Mouse (Mus musculus) myocyte (in vitro differentiated cells): ENCODE measurements around the gene H2-Ob. TPM values are rescaled to one million over a fixed set of nuclear protein-coding genes. Genes with fewer than 3 reads are reported as not detected.

ENCODE experiments used
- H3K27me3 ChIP-seq: one replicate; pipeline ENCODE4 v1.6.1; 2011; ENCODE audit not compliant: control insufficient read depth, insufficient read depth, insufficient read length
- H3K36me3 ChIP-seq: one replicate; pipeline ENCODE4 v1.6.1; 2011; ENCODE audit not compliant: control insufficient read depth, insufficient read depth
- H3K4me2 ChIP-seq: one replicate; pipeline ENCODE4 v1.6.1; 2011; ENCODE audit warnings: low read depth, control low read depth
- H3K4me3 ChIP-seq: one replicate; pipeline ENCODE4 v1.5.1; 2011; ENCODE audit warnings: mild to moderate bottlenecking, control low read depth, moderate library complexity
- H3K79me2 ChIP-seq: one replicate; pipeline ENCODE4 v1.6.1; 2011; ENCODE audit not compliant: control insufficient read depth, insufficient read depth
- H3ac ChIP-seq: one replicate; pipeline ENCODE4 v1.6.1; 2011; ENCODE audit not compliant: control insufficient read depth, insufficient read length
- CEBPB ChIP-seq: IDR thresholded peaks from 2 replicates; pipeline ENCODE4 v1.6.1; 2011; ENCODE audit warnings: mild to moderate bottlenecking, moderate library complexity; ENCODE audit not compliant: poor library complexity, insufficient read depth, severe bottlenecking
- E2F4 ChIP-seq: IDR thresholded peaks from one replicate; pipeline ENCODE4 v1.6.1; 2011; ENCODE audit warnings: mild to moderate bottlenecking, control low read depth, moderate library complexity; ENCODE audit not compliant: insufficient read depth
- MAX ChIP-seq: IDR thresholded peaks from one replicate; pipeline ENCODE4 v1.6.1; 2011; ENCODE audit warnings: low read depth, mild to moderate bottlenecking, control low read depth
- MYOD1 ChIP-seq, 3 experiments: IDR thresholded peaks; one replicate each; pipeline ENCODE4 v1.6.1; 2011; ENCODE audit warnings: control low read depth in 2 of 3, low read depth in 2 of 3, mild to moderate bottlenecking in 2 of 3, moderate library complexity in 1 of 3; ENCODE audit not compliant: insufficient read length in 2 of 3, control insufficient read depth in 1 of 3
- MYOG ChIP-seq, 3 experiments: IDR thresholded peaks; one replicate each; pipeline ENCODE4 v1.6.1; 2011; ENCODE audit warnings: control low read depth in 2 of 3, low read depth in 2 of 3, mild to moderate bottlenecking in 2 of 3; ENCODE audit not compliant: insufficient read length in 2 of 3, control insufficient read depth in 1 of 3, insufficient read depth in 1 of 3
- POLR2A ChIP-seq: IDR thresholded peaks from one replicate; pipeline ENCODE4 v1.6.1; 2011; ENCODE audit warnings: low read depth, mild to moderate bottlenecking, control low read depth, moderate library complexity; ENCODE audit not compliant: insufficient read length
- POLR2AphosphoS2 ChIP-seq: IDR thresholded peaks from one replicate; pipeline ENCODE4 v1.6.1; 2011; ENCODE audit warnings: low read depth, control low read depth; ENCODE audit not compliant: insufficient read length
- REST ChIP-seq: IDR thresholded peaks from one replicate; pipeline ENCODE4 v1.6.1; 2011; ENCODE audit warnings: mild to moderate bottlenecking, control low read depth, moderate library complexity; ENCODE audit not compliant: insufficient read depth, insufficient read length
- SRF ChIP-seq: IDR thresholded peaks from one replicate; pipeline ENCODE4 v1.6.1; 2011; ENCODE audit warnings: low read depth; ENCODE audit not compliant: control insufficient read depth, insufficient read length
- TCF12 ChIP-seq: IDR thresholded peaks from one replicate; pipeline ENCODE4 v1.6.1; 2011; ENCODE audit warnings: mild to moderate bottlenecking, control low read depth; ENCODE audit not compliant: poor library complexity, insufficient read depth, severe bottlenecking
- TCF3 ChIP-seq: IDR thresholded peaks from one replicate; pipeline ENCODE4 v1.6.1; 2011; ENCODE audit warnings: low read depth, control low read depth; ENCODE audit not compliant: insufficient read length
- USF1 ChIP-seq: IDR thresholded peaks from one replicate; pipeline ENCODE4 v1.6.1; 2011; ENCODE audit warnings: low read depth, mild to moderate bottlenecking, control low read depth, moderate library complexity
- polyA plus RNA-seq: library from polyadenylated mRNA; unstranded; fragments of >200 nt; fragmentation: generic; extraction: Trizol; gene quantifications from one replicate; pipeline ENCODE4 v1.2.1, GENCODE M21; 2012; ENCODE audit warnings: missing spikeins

H2-Ob gene
- polyA plus RNA-seq, 1 experiment = not detected

GRCm38 (mm10) chr17:34261502-34261901 lies 22.8 kb downstream of the H2-Ob start:
- H3K4me3 ChIP-seq = no peak overlapping the region
- H3K79me2 ChIP-seq = no peaks in the 10 kb centered on the region
- H3ac ChIP-seq = no peak overlapping the region
- peaks cover 22% of the 10 kb centered on the region for H3K27me3 ChIP-seq
- no peak overlapping the region for H3K4me2 ChIP-seq
- H3K36me3 ChIP-seq = no peaks in the 10 kb centered on the region
- TF ChIP-seq POLR2AphosphoS2 = no peak
- TF ChIP-seq MAX = no peak
- TF ChIP-seq TCF12 = no peak
- no peak for TF ChIP-seq TCF3
- no peak for TF ChIP-seq MYOG (IDR thresholded peaks at IDR 0.05; ENCODE audit: control insufficient read depth in 1 of 3, insufficient read depth in 1 of 3, insufficient read length in 2 of 3, low read depth in 2 of 3)
- no peak for TF ChIP-seq SRF

GRCm38 (mm10) chr17:34263068-34263467 lies 24.4 kb downstream of the H2-Ob start:
- Histone ChIP-seq H3K27me3 (peaks cover 27% of the 10 kb centered on the region), H3K4me2 (no peak overlapping the region), H3K4me3 (no peak overlapping the region), H3K79me2 (no peaks in the 10 kb centered on the region), H3ac (no peak overlapping the region), H3K36me3 (no peaks in the 10 kb centered on the region)
- no peak for TF ChIP-seq MYOD1 (IDR thresholded peaks at IDR 0.05; ENCODE audit: control insufficient read depth in 1 of 3, insufficient read length in 2 of 3, low read depth in 2 of 3)
- no peak for TF ChIP-seq POLR2A
- no peak for TF ChIP-seq CEBPB
- no peak for TF ChIP-seq MAX
- TF ChIP-seq REST = no peak
- no peak for TF ChIP-seq E2F4
- TF ChIP-seq USF1 = no peak
- TF ChIP-seq SRF = no peak
- TF ChIP-seq TCF3 = no peak
- TF ChIP-seq MYOG (IDR thresholded peaks at IDR 0.05; ENCODE audit: control insufficient read depth in 1 of 3, insufficient read depth in 1 of 3, insufficient read length in 2 of 3, low read depth in 2 of 3) = no peak
- TF ChIP-seq POLR2AphosphoS2 = no peak
- no peak for TF ChIP-seq TCF12

GRCm38 (mm10) chr17:34263811-34264371 lies 25.2 kb downstream of the H2-Ob start:
- H3K4me2 ChIP-seq = no peak overlapping the region
- no peak overlapping the region for H3ac ChIP-seq
- TF ChIP-seq REST (no peak), SRF (no peak), CEBPB (no peak), MAX (no peak), TCF12 (no peak), POLR2AphosphoS2 (no peak), TCF3 (no peak), E2F4 (no peak), MYOG (IDR thresholded peaks at IDR 0.05; ENCODE audit: control insufficient read depth in 1 of 3, insufficient read depth in 1 of 3, insufficient read length in 2 of 3, low read depth in 2 of 3) (no peak), MYOD1 (IDR thresholded peaks at IDR 0.05; ENCODE audit: control insufficient read depth in 1 of 3, insufficient read length in 2 of 3, low read depth in 2 of 3) (no peak), USF1 (no peak)
- no peaks in the 10 kb centered on the region for H3K79me2 ChIP-seq
- H3K36me3 ChIP-seq = no peaks in the 10 kb centered on the region
- no peak overlapping the region for H3K4me3 ChIP-seq
- peaks cover 22% of the 10 kb centered on the region for H3K27me3 ChIP-seq

- no peak overlapping the region for H3ac ChIP-seq
- no peaks in the 10 kb centered on the region for H3K79me2 ChIP-seq
- H3K4me3 ChIP-seq = no peak overlapping the region
- no peak overlapping the region for H3K4me2 ChIP-seq
- H3K27me3 ChIP-seq = peaks cover 17% of the 10 kb centered on the region
- H3K36me3 ChIP-seq = no peaks in the 10 kb centered on the region
- TF ChIP-seq MAX (no peak), MYOG (IDR thresholded peaks at IDR 0.05; ENCODE audit: control insufficient read depth in 1 of 3, insufficient read depth in 1 of 3, insufficient read length in 2 of 3, low read depth in 2 of 3) (no peak), POLR2A (no peak), MYOD1 (IDR thresholded peaks at IDR 0.05; ENCODE audit: control insufficient read depth in 1 of 3, insufficient read length in 2 of 3, low read depth in 2 of 3) (no peak), SRF (no peak), TCF3 (no peak), USF1 (no peak), REST (no peak), CEBPB (no peak), TCF12 (no peak), POLR2AphosphoS2 (no peak)
These were observed 26.0 kb downstream of the H2-Ob start for GRCm38 (mm10) chr17:34264452-34265351.
